Mouse (Mus musculus) heart, adult 18-20 months (tissue): ENCODE data around the gene Leng1. TPM values are rescaled to one million over a fixed set of nuclear protein-coding genes. Genes with fewer than 3 reads are reported as not detected.

Experiments
- DNase-seq, 2 experiments: peaks; one replicate each; pipeline ENCODE4 v3.0.0; 2021 to 2022; ENCODE audit warnings: mixed read lengths in 1 of 2
- total RNA-seq, 2 experiments: library from RNA; stranded (reverse); gene quantifications; 2 replicates each; pipeline ENCODE4 v1.2.3; 2021

Leng1 gene
- total RNA-seq, 2 experiments from 2014 or later: 12.6 to 12.7 TPM

DNA sequence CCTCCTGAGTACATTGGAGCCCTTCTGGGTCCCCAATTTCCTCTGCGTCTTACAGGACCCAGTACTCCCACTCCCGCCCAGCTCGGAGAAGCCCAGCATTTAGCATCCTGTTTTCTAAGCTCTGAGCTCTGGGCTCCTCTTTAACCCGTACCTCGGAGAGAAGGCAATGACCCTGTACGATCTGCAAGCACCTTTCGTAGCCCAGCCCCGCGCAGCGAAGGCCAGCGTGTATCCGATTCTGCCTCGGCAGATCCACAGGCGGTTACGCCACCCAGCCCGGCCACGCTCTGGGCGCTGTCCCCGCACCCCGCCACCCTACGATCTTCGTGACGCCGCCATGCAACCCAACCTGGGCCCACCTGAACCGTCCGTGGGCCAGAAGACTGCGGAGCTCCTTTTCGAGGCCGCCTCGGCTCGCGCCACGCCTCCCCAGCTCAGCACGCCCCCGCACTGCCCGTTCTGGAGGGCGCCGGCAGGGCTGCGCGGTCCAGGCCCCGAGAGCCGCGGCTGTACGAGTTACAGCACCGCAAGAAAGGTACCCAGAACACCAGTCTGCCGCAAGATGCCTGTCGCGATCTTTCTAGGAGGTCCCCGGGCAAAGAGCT, 26.8 kb upstream of the Leng1 start, which contains the start of gene Tsen34:
Gene Tsen34, plus strand, starts transcription at position 482 of the 605 bp plus-strand sequence.
- DNase-seq: no peak

DNA sequence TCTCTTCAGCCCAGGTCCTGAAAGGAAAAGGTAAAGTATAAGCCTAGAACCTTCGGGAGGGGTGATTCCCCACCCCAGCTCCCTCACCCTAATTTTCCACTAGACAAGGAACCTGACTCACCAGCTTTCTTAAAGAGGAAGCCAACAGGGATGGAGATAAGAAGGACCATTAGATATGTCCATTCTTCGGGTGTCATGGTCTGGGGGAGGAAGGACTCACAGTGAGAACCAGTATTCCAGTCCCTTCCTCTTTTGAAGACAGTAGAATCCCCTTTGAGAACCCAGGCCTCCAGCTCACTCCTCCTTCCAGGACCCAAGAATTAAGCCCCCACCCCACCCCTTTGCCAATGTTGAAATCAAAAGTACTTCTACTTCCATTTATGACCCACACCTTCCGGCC, 26.3 kb upstream of the Leng1 start:
- no peak for DNase-seq

DNA sequence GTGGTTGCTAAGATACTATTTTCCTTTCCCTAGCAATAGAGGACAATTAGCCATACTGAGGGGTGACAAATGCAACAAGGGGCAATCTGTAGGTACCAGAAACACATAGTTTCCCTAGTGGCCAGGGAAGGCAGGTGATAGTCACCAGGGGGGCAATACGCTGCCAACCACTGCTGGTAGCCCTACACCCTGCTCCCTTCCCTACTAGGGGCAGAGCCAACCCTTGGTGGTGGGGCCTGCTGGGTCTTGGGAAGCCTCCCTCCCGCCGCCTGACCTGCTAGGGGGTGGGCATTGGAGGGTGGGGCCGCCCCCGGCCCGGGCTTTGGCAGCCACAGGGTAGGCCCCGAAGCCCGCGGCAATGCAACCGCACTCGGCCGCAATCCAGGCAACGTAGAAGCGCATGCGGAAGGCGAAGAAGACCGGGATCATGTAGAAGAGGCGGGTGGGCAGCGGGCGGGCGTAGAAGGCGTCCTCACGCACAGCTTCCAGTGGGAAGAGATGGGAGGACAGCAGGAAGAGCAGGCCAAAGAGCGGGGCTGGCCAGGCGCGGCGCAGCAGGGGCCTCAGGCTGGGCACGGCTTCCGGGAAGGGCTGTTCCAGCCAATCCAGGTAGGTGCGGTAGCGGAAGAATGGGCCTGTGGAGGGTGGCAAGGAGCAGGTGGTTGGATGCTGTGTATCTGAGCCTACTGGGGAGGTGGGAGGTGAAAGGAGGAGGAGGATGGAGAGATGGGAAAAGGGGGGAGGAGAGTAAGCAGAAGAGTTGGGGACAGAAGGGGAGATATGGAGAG, 20.0 kb upstream of the Leng1 start:
- no peak for DNase-seq

DNA sequence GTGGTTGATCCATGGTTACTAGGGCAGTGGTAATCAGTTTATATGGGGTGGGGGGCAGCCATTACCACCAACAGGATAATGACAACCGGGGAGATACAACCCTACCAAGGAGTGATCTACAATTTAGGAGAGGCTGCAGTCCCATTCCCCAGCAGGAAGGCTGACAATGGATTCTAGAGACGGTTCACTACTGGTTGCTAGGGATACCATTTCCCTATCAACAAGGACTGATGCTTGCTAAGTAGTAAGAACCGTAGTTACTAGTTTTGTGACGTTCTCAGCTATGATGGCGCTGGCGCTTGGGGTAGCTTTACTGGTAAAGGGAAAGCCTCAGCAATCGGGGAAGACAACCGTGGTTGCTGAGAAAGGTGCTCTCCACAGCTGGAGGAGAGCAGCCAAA, 19.1 kb upstream of the Leng1 start:
- no peak for DNase-seq

DNA sequence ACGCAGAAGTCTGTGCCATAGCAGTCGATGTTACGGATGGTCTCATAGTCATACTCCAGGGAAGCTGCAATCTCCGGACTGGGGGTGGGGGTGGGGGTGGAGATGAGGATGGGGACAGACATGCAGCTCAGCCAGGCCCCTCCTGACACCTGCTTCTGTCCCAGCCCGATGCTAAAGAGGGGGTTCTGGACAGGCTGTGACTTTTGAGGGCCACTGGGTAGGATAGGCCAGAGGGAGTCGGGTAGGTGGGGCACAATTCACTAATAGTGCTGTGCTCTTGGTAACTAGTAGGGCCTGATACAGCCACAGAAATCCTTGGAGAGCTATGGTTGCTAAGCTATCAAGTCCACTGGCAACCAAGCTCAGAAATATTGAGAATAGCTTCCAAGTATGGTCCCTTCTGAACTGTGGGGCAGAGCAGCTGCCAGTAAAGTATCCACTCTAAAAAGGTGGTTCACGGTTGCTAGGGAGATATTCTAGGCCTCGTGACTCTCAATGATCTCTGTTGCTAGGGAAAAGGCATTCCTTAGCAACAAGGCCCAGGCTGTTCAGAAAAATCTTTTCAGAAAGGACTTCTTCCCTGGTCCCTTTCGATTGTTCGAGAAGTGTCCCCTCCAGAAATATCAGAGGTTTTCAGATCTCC, 18.4 kb upstream of the Leng1 start:
- DNase-seq: no peak

DNA sequence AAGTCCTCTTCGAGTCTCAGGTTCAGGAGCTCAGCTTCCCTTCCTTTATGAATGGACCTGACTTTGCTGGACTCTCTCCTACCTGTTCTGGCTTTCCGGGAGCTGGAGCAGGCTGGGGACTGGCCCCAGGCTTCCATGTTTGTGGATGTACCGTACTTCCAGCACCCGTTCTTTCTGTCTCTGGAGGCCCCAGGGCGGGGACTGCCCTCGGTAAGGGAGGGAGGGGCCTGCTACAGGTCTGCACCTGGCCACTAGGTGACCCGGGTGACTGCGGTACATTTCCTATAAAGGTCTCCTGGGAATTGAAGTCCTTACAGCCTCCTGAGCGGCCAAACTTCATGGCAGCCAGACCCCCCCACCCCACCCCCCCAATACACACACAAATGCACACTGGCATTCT, 11.7 kb upstream of the Leng1 start, which contains the start of gene Tmc4:
Gene Tmc4, minus strand, starts transcription at position 212 of the 400 bp plus-strand sequence.
- no peak for DNase-seq

DNA sequence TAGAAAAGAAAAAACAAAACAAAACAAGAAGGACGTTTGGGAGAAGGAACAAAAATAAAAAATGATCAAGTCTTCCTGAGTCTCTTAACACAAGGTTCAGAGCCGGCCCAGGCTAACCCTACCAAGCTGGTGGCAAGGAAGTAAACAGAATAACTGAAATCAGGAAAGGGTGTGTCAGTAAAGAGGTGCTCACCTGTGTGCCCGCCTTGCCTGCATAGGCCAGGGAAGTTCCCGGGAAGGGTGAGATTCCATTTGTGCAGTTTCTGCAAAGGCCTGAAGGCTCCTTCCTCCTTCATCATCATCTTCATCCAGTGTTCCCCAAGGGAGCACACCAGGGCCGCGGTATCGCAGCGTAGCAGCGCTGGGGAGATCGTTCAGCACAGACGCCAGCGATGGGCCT, 10.7 kb upstream of the Leng1 start:
- no peak for DNase-seq

DNA sequence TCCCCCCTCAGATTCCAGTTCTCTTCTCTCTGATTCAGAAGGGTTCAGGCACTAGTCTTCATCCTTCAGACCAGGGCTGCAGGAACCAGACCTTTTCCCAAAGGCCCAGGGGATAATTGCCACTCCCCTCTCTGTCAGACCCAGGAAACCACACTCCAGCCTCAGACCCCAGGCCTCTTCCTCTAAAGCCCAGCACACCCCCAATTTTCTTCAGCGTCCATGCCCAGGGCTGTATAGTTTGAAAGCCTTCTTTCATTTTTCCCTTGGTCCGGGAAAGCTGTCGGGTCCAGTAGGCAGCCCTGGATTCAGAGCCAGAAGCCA, 9.5 kb upstream of the Leng1 start:
- DNase-seq: no peak

DNA sequence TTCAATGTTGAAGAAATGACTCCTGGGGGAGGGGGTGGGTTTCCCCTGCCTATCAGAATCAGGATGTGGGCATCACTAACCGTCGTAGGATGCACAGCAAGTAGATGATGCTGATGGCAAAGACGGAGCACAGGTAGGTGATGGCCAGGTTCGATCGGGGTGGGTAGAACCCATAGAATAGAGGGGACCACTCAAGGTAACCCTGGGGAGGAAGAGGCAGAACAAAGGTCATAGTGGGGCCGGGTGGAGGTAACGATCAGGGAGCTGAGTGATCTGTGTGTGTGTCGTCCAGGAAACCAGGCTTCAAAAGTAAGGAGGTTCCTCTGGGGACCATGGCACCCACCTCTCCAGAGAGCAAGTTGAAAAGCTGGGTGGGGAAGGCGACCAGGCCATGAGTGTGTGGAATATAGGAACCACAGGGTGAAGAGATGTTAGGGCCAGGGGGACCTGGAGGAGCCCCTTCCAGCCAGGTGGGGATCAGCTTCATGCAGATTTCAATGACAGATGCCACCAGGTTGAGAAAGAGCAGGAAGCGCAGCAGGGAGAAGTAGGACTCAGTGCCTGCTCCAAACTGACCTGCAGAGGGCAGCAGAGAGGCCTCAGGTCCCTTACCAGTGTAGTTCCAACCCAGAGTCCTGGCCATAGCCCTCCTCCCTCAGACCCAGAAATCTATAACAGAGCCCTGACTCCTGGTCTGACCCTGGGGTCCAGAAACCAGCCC, 9.0 kb upstream of the Leng1 start:
- peak; percentile 79 to 92 for DNase-seq

DNA sequence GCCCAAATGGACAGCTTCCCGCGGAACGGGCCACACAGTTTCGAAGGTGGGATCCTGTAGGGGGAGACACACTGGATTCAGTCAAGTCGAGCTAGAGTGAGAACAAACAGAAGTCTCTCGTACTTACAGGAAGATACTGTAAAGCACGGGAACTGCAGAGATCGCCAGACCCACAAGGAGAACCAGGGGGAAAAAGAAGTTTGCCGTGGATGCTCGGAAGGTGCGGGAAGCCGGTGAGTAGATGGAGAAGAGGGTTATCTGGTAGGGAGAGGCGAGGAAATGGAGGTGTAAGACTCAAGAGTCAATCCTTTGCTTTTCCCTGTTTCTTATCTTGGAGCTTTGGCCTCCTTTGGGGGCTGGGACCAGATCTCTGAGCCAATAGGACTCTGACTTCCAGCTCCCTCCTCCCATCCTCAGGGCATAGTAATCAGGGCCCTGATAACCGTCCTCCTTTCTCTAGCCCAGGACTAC, 1.3 kb upstream of the Leng1 start:
- peak in 1 of 2 experiments; percentile 27 for DNase-seq

DNA sequence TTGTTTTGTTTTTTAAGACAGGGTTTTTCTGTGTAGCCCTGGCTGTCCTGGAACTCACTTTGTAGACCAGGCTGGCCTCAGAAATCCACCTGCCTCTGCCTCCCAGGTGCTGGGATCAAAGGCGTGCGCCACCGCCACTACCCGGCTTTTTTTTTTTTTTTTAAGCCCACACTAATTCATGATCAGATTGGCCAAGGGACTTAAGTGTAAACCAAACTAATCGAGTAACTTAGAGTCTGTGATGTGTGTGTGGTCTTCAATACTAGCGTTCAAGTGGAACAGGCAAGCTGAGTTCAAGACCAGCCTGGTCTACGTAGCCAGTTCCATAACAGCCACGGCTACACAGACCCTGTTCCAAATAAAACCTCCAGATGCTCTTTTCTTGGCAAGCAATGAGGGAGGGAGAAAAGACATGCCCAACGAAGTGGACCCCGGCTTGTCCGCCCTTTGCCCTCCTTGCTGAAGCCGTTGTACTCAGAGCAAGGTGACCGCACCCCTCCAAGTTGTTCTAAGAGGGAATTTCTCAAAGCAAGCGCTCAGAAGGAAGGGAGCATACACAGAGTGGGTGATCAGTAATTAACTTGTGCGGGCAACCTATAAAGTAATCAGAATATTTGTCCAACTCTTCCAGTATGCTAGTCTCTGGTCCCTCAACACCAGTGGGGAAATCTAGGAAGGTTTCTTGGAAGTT, 971 bp downstream of the Leng1 start:
- no peak for DNase-seq

DNA sequence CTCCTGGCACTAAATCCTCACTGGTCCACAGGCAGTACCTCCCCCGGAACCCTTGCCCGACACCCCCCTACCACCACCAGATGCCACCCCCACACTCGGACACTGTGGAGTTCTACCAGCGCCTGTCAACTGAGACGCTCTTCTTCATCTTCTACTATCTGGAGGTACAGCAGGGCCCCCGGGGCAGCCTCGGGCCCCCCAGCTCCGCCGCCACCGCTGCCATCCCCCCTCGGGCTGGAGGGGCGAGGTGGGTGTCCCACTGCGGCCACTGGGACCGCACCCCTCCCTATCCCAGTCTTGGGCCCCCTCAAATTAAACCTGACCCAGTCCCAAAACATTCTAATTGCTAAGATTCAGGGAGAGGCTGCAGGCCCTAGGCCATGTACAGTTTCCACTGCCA, 7.1 kb downstream of the Leng1 start:
- DNase-seq: no peak

DNA sequence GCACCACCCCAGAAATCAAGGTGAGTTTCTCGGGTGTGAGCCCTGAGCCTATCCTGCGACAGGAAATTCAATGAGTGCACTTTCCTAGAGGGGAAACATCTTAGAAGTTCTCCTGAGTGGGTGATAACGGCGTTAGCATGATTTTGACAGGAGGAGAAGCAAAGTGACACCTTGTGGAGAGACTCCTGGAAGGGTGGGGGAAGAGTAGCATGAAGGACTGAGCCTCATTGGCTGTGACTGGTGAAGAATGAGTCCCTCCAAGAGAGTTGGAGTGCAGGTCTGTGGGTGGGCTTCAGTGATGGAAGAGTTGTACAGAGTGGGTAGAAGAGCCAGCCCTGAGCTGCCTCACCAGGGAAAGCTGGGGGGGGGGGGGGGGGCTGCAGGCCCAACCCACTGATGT, 8.7 kb downstream of the Leng1 start:
- no peak for DNase-seq

DNA sequence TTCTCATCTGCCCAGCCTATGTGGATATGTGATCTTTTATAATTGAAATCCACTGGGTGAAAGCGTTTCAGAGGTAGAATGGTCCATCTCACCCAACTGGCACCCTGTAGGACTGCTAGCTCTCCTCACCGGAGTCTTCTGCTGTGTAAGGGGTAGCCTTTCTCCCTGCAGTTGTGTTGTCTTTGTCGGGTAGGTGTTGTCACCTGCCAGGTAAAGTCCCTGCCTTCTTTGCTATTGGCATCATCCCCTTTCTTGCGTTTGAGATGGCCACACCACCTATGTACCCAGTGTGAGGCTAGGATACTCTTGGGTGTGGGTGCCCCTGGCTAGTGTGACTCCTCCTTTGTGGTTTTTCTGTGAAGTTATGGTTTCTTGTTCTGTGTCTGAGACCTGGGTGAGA, 19.0 kb downstream of the Leng1 start:
- no peak for DNase-seq

DNA sequence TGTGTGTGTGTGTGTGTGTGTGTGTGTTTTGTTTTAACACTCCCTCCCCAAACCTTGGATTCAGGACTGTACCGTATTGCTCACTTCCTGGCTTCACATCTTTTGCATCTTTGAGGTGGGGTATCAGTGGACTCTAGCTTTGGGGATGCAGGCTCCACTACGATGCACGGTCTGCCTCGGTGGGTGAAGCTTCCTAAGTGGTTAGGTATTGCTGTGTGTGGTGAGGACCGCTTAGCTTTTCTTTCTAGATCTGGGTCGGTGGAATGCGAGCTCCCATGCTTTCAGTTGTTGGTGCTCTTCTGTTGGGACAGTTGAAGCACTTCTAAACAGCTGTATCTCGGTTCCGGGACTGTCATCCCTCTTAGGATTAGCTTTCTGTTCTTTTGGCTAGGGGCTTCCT, 19.5 kb downstream of the Leng1 start:
- no peak for DNase-seq

DNA sequence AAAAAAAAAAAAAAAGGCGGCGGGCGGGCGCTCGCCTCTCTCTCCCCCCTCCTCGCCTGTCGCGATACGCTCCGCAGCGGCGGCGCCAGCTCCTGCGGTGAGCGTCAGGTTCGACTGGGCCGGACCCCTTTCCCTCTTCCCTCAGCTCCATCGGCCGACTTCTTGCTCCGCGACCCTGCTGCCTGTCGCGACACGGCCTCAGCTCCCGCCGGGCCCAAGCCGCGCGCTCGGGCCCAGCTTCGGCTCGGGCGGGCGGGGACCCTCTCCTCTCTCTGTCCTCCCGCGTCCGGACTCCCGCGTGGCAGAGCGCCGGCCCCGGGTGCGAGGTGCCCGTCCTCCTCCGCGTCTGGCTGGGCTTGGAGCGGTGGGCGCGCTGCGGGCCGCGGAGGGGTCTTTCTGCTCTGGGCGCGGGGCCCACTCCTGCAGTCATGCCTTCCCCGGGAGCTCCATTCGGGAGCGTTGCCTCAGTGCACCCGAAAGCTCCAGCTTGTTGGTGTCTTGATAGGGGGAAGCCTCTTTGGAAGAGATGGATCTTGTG, 20.1 kb downstream of the Leng1 start:
- peak in 1 of 2 experiments; percentile 45 for DNase-seq

DNA sequence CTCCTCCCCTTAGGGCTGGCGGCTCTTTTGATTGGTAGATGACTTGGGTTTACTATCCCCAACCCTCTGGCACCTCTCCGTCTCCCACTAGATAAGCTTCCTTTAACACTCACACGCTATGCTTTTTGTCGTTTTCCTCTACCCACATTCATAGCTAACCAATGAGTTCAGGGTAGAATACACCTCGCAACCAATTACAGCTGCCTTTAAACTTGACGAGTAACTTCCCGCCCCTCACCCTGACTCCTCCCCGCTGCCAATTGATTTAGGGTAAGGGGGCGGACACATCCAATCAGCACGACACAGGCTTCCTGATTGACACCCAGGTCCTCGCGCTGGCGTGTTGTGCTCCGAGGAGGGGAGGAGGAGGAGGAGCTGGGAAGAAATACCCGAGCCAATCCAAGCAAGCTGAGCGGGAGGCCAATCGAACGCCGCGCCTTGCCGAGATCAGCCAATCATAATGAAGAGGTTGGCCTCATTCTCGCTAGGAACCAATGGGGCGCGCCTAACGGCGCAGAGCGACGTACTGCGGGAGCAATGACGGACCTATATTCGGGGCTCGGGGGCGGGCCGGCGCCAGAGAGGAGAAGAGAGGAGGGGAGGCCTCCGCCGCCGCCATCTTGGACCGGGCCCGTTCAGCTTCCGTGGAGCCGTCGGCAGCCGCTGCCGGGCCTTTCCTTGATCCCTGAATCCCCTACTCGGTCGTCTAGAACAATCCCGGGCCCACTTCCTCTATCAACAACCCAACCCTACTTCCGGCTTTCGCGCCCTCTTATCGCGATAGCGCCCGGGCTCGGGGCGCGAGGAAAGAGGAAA, 20.8 kb downstream of the Leng1 start, which contains the start of gene Cnot3:
Gene Cnot3, plus strand, starts transcription at position 597 of the 816 bp plus-strand sequence.
- peak; percentile 98 to 100 for DNase-seq

DNA sequence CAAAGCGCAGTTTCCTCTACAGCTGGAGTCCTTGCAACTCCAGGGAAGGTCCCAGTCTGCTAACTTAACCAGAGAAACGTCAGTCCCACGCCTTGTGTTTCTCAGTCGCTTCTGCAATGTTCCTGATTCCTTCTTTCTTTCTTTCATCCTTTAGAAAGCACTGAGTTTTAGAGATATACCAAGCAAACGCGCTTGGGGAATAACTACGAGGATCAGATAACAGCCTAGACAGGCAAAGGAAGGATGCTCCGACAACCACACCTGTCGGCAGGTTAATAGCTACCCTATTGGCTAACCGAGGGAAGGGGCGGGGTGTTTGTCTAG, 21.3 kb downstream of the Leng1 start:
- no peak for DNase-seq

DNA sequence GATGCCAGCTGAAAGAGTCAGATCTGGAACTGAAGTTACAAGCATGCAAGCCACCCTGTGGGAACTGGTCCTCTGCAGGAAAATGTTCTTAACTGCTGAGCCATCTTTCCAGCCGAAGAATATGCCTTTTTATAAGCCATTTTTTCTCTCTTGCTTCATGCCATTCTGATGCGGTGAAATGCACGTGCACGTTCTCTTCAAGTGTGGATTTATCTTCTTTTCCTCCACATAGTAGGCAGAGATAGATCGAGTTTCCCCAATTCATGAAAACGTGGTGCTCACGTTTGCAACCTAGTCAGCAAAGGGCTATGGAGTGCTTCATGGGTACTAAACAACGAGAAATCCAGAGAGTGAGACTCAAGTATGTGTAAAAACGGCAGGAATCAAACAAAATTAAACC, 21.8 kb downstream of the Leng1 start:
- DNase-seq: no peak

DNA sequence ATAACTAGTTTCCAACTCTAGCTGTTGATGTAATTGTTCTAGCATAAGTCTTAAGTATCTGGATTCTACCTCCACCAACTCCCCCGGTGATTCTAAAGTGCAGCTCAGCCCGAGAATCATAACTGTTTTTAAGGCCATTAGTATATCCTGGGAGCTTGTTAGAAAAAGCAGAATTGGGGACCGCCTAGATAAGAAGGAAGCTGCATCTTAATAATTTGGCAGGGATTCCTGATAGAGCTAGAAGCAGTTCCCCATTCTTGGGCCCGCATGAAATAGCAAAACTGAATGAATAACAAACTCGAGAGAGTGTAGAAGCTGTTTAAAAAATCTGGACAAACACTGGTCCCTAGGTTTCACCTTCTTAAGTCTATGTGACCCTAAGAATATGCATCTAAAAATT, 22.2 kb downstream of the Leng1 start:
- no peak for DNase-seq

DNA sequence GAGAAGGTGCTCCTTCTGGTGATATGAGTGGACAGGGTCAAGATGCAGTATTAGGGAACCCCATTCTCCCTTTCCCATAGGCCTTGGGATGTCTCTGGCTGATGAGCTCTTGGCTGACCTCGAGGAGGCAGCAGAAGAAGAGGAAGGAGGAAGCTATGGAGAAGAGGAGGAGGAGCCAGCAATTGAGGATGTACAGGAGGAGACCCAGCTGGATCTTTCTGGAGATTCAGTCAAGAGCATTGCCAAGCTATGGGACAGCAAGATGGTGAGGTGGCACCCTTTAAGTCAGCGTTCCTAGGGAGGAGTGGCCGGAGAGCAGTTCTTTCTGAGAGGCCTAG, 35.2 kb downstream of the Leng1 start:
- DNase-seq: no peak
